Mouse (Mus musculus): ENCODE results near the gene Selplg.

DNA sequence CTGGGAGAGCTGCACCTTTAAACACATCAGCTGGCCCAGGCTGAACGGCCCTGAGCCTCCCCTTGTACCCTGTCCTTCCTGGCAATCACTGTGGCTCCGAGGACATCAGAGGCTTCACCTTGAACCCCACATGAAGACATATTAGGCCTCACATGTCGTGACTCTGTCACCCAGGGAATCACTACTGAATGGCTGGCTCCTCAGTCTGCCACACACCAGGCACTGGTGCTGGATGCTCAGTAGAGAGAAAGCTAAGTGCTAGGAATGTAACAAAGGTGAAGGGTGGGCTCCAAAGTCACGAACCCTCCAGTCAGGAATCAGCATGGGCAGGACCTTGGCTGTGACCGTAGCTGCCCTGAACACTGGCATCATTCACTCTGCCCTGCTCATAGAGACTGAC lies 52.9 kb downstream of the Selplg start:
- TF ChIP-seq POLR2A (IDR thresholded peaks at IDR 0.05; ENCODE audit: low read depth, low read length) (no peak), CTCF (IDR thresholded peaks at IDR 0.05; ENCODE audit: borderline replicate concordance, insufficient read depth, low read length) (no peak)

Measured in embryonic fibroblast, embryonic 13.5 days (primary cell).